Mouse (Mus musculus): ENCODE data around the gene Abl1.
A peak's percentile ranks its signal among the peaks of the same experiment; 100 is the strongest.
"Not testable (repeated sequence)": the region's sequence is repeated elsewhere in the genome, so short reads cannot be mapped to it uniquely, and the experiment has no call there.

Gene Abl1

GRCm38 (mm10) chr2:31688074-31688925 is at the start of gene Abl1:
Abl1 (plus strand) TSS chr2:31688376.
- DNase-seq (ENCODE audit: low read depth, low spot score), result peak; percentile 91

DNA sequence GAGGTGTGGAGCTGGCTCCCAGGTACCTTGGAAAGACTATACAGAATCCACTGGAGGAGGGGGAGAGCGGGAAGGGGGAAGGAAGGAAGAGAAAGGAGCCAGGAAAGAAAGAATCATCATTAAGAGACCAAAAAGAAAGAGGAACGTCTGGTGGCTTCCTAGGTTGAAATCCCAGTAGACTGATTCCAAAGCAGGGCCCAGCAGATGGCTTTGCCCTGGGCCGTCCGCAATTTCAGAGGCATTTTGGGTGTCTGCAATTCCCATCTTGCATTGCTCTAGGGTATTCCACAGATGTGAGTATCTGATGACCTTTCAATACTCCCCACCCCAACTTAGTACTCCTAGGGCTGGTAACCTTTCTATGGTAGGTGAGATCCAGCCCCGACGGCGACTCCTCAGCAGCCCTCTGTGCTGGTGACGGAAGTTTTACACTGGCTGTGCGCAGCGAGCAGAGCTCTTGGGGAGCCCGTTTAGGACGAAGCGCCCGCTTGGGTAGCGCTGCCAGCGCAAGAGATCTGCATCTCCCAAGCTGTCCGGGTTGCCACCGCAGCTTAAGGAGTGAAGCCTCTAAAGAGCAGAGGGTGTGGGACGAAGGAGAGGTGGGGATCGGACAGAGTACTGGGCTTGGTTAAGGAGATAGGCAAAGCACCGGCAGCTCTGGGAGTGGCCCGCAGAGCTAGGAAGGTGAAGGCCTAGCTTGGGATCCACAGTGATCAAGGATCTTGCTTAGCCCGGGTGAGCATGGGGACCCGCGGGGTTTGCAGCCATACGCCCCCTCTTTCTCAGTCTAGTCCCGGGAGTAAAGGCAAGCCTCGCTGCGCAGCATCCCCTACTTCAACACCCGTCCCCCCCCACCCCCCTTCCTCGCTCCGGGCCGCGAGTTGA is 49.4 kb upstream of the Abl1 start:
- no peak for DNase-seq (ENCODE audit: low read depth, low spot score)

GRCm38 (mm10) chr2:31639466-31639760 is 48.8 kb upstream of the Abl1 start:
- no peak for DNase-seq (ENCODE audit: low read depth, low spot score)

DNA sequence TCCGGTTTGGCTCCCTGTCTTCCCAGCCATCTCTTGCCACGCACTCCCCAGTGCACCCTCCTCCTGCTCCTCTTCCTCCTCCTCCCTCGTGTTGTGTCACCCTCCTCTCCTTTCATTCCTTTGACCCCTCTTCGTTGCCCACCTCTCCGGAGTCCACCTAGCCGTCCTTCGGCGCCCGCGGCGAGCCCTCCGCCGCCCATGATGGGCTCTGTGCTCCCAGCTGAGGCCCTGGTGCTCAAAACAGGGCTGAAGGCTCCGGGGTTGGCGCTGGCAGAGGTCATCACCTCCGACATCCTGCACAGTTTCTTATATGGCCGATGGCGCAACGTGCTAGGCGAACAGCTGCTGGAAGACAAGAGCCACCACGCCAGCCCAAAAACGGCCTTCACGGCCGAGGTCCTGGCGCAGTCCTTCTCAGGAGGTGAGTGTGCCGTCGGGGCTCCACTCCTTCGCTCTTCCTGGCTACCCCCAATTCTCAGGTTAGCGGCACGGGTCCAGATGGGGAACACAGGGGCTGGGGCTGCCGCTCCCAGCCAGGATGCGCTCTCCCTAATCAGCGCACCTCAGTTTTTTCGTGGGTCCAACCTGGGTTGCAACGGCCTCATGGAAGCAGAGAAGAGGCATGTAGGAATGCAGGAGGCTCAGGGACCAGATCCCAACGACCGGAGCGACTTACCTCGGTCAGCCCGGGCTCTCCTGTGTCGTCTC is 48.1 kb upstream of the Abl1 start, which contains the start of gene Prdm12:
Gene Prdm12 (plus strand): TSS at position 137 of the 708 bp plus-strand sequence.
- no peak for DNase-seq (ENCODE audit: low read depth, low spot score)

DNA sequence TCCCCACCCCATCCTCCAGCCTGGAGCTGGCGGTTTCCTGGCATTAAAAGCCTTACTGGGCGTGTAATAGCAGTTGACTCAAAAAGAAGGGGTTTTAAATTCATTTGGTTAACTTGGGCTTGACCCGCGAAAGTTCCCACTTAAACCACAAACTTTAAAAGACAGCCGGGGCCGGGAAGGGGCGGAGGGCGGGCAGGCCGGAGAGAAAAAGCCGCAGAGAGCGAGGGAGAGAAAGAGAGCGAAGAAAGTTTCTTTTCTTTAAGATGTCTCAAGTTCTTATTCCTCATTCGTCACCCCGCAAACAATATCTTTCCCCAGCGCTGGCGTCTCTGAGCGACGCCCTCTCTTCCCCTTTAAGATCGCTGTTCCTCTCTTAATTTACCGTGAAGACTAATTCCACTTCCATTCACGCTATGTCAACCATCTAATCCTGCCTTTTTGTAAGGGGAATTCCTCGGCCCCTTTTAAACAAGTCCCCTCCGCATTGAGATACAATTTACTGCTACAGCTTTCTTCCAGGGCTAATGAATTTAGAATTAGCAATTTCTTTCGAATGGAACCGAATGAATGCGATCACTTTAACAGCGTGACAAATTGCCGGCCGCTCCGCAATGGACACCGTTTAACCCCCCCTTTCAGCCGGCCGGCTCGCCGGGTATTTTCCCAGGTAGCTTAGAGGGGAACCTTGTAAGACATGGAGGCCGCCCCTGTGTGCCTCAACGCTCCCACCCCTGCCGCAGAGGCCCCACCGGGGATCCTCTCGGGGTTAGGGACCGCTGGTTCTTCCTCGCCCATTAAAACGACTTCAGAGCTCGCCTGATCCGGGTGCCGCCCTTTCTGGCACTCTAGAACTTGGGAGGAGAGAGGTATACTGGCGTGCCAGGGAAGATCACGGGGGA is 47.3 kb upstream of the Abl1 start:
- no peak for DNase-seq (ENCODE audit: low read depth, low spot score)

DNA sequence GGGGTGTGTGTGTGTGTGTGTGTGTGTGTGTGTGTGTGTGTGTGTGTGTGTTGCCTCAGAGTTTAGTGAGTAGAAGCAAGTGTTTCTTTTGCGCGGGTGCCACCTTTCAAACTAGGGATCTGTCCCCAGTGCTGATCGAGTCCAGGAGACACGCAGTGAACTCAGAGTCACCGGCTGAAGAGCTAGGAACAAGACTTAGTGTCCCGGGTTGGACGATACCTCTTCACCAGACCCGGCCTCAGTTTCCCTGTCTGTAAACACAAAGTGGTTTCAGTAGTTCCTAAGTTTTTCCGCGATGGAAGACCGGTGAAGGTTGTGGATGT is 46.7 kb upstream of the Abl1 start:
- no peak for DNase-seq (ENCODE audit: low read depth, low spot score)

GRCm38 (mm10) chr2:31641929-31642328 is 46.2 kb upstream of the Abl1 start:
- no peak for DNase-seq (ENCODE audit: low read depth, low spot score)

DNA sequence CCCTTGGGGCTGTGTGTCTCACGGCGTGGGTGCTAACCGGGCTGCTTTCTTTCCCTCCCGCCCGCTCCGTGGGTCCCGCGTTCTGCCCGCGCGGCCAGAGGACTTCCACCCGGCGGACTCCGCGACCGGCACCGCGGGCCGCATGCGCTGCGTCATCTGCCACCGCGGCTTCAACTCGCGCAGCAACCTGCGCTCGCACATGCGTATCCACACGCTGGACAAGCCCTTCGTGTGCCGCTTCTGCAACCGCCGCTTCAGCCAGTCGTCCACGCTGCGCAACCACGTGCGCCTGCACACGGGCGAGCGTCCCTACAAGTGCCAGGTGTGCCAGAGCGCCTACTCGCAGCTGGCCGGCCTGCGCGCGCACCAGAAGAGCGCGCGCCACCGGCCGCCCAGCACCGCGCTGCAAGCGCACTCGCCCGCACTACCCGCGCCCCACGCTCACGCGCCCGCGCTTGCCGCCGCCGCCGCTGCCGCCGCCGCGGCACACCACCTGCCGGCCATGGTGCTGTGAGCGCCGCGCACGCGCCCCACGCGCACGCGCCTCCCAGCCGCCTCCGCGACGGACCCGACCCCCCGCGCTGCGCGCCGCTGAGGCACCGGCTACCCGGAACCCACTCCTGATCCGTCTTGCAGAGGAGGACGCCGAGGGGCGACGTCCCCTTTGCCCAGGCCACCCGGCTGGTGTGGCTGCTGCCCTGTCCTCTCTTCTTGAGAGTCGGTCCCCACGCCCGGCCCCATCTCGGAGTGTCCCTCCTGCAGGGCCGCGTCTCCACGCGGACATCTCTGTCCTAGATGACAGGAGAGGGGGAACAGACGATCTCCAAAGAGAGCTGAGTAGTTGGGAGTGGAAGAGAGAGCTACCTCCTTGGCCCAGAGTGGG is 34.0 kb upstream of the Abl1 start:
- no peak for DNase-seq (ENCODE audit: low read depth, low spot score)

GRCm38 (mm10) chr2:31654854-31655559 is 33.2 kb upstream of the Abl1 start:
- no peak for DNase-seq (ENCODE audit: low read depth, low spot score)

GRCm38 (mm10) chr2:31656374-31656773 is 31.8 kb upstream of the Abl1 start:
- DNase-seq (ENCODE audit: low read depth, low spot score), result no peak

DNA sequence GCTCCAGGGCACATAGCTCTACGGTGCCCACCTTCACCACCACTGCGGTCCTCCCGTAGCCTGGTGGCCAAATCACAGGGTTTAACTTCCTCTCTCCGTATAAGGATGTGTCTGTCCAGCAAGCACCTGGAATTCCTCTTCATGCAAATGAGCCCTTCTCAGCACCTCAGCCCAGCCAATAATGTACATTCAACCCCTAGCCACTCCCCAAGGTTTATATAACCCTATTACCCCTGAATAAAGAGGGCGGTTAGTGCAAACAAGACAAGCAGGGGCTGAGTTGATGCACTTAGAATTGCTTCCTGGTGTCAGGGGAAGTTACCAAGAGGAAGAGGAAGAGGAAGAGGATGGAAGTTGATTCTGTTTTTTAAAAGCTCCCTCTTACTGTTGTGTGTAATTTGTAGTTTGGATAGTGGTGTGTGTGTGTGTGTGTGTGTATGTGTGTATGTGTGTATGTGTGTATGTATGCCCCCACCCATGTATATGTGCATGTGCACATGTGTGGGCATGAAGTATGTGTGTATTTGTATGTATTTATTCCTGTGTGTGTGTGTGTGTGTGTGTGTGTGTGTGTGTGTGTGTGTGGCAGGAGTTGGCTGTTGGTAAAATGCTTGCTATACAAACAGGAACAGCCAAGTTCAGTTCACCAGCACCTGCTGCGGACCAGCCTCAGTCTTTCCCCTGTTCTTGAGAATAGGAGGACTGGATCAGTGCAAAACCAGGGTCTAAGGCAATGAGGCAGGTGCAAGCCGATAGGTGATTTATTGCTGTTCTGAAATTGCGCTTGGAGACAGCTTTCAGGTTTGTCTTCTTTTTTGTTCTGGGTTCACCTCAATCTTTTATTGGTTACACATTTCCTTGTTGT is 25.0 kb upstream of the Abl1 start:
- no peak for DNase-seq (ENCODE audit: low read depth, low spot score)

DNA sequence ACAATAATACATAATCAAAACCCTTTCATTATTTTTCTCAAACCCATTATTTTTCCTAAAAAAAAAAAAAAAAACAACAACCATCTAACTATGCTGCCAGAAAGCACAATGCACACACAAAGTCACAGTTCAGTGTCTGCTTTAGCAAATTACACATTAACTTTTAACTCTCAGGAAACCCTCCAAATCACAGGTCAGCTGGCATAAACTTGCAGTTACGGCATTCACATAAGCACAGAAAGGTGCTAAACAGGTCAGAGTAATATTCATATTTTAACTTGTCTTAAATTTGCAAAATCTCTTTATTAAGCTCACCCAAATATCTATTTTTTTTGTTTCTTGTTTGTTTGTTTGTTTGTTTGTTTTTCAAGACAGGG is 24.4 kb upstream of the Abl1 start:
- no peak for DNase-seq (ENCODE audit: low read depth, low spot score)

DNA sequence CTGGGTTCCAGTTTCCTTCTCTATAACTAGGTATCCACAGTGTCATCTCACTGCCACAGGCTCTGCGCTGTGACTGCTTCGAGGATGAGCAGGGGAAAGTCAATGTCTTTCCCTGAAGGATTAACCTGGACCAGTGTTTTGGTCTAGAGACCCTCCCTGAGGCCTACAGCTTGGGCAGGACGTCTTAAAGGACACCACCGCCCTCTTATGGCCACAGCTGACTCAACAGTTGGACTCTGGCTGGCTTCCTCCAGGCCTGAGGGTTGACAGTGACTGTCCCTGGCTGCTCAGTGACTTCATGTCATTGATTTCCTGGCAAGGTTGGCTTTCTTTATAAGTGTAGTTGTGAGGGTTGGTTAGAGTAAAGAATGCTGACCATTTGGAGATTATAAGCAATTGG is 20.8 kb upstream of the Abl1 start:
- DNase-seq (ENCODE audit: low read depth, low spot score), result no peak

GRCm38 (mm10) chr2:31670551-31671035 is 17.6 kb upstream of the Abl1 start, which contains the start of gene Exosc2:
Exosc2 (plus strand) TSS chr2:31670715.
- DNase-seq (ENCODE audit: low read depth, low spot score), result peak; percentile 96

GRCm38 (mm10) chr2:31678641-31679040 is 9.5 kb upstream of the Abl1 start:
- DNase-seq (ENCODE audit: low read depth, low spot score), result no peak

DNA sequence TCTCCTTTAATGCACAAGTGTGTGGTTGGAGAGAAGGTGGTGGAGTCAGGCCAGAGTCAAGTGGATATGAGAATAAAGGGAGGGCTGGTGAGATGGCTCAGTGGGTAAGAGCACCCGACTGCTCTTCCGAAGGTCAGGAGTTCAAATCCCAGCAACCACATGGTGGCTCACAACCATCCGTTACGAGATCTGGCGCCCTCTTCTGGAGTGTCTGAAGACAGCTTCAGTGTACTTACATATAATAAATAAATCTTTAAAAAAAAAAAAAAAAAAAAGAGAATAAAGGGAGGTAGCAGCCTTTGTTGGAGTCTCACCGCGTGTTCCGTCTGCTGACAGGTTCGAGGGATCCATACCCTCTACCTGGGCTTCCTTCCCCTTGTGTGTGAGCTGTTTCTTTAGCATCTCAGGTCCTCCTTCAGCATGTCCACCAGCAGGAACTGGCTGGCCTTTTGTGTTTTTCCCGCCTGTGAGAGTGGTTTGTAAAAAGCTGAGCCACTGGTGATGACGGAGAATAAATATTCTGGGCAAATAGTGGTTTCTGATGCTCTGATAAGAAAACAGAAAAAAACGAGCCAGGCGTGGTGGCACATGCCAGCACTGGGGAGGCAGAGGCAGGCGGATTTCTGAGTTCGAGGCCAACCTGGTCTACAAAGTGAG is 7.0 kb upstream of the Abl1 start:
- not testable (repeated sequence) for DNase-seq (ENCODE audit: low read depth, low spot score)

GRCm38 (mm10) chr2:31681731-31682235 is 6.4 kb upstream of the Abl1 start:
- DNase-seq (ENCODE audit: low read depth, low spot score), result no peak

DNA sequence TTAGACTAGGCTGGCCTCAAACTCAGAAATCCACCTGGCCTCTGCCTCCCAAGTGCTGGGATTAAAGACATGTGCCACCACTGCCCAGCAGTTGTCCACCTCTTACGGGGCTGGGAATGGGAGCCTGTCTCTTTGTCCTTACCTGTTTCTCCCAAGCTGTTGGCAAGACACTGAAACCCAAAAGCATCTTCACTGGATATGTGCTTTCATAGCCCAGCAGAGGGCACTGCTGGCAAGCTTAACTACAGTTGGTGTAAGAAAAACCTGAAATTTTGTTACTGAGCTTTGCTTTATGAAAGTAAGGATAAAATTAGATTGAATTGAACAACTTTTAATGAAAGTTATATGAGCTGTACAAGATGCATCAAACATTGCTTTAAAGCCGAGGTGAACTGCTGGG is 4.5 kb upstream of the Abl1 start:
- DNase-seq (ENCODE audit: low read depth, low spot score), result peak; percentile 53
